Mouse (Mus musculus) frontal cortex, adult (tissue): ENCODE measurements around the gene 1700093K21Rik.
"Not testable (repeated sequence)": the region's sequence is repeated elsewhere in the genome, so short reads cannot be mapped to it uniquely, and the experiment has no call there.

Experiments used
- ATAC-seq: cut with Nextera tagmentation; 2 replicates; pipeline ENCODE4 v1.9.2; 2017; ENCODE audit warnings: mild to moderate bottlenecking, moderate library complexity, mixed read lengths; ENCODE audit not compliant: low TSS enrichment

The 1700093K21Rik gene

GRCm38 (mm10) chr11:23520473-23521205, at the start of gene 1700093K21Rik:
1700093K21Rik (minus strand) TSS chr11:23521155.
- ATAC-seq = peak; percentile 91

- peak; percentile 60 for ATAC-seq
Measured at GRCm38 (mm10) chr11:23570130-23570529, 49.2 kb upstream of the 1700093K21Rik start.

GRCm38 (mm10) chr11:23565761-23566160, 44.8 kb upstream of the 1700093K21Rik start:
- peak; percentile 92 for ATAC-seq

- no peak for ATAC-seq
Measured at GRCm38 (mm10) chr11:23557039-23557630, 36.2 kb upstream of the 1700093K21Rik start.

GRCm38 (mm10) chr11:23537446-23537845, 16.5 kb upstream of the 1700093K21Rik start:
- ATAC-seq = no peak

- no peak for ATAC-seq
Measured at GRCm38 (mm10) chr11:23518981-23519380, 2.0 kb downstream of the 1700093K21Rik start.

- no peak for ATAC-seq
Measured at GRCm38 (mm10) chr11:23515315-23515714, 5.6 kb downstream of the 1700093K21Rik start.

GRCm38 (mm10) chr11:23514785-23515184, 6.2 kb downstream of the 1700093K21Rik start:
- not testable (repeated sequence) for ATAC-seq

- not testable (repeated sequence) for ATAC-seq
Measured at GRCm38 (mm10) chr11:23504801-23505200, 16.2 kb downstream of the 1700093K21Rik start.

- ATAC-seq = no peak
Measured at GRCm38 (mm10) chr11:23498609-23499008, 22.3 kb downstream of the 1700093K21Rik start.

GRCm38 (mm10) chr11:23497718-23498509, 23.0 kb downstream of the 1700093K21Rik start, which contains the start of gene Ahsa2:
Ahsa2 (minus strand) TSS chr11:23498030.
- ATAC-seq = peak; percentile 69

GRCm38 (mm10) chr11:23497335-23497717, 23.6 kb downstream of the 1700093K21Rik start:
- peak; percentile 67 for ATAC-seq

GRCm38 (mm10) chr11:23496661-23497060, 24.3 kb downstream of the 1700093K21Rik start:
- no peak for ATAC-seq

- no peak for ATAC-seq
Measured at GRCm38 (mm10) chr11:23495231-23495630, 25.7 kb downstream of the 1700093K21Rik start.

GRCm38 (mm10) chr11:23492048-23492790, 28.7 kb downstream of the 1700093K21Rik start:
- no peak for ATAC-seq

- ATAC-seq = no peak
Measured at GRCm38 (mm10) chr11:23489955-23490354, 31.0 kb downstream of the 1700093K21Rik start.
